Mouse (Mus musculus): ENCODE data around the gene Nudt16l1. TPM values are rescaled to one million over a fixed set of nuclear protein-coding genes. Genes with fewer than 3 reads are reported as not detected.

The Nudt16l1 gene
- total RNA-seq, 1 experiment, result 40.0 TPM

DNA sequence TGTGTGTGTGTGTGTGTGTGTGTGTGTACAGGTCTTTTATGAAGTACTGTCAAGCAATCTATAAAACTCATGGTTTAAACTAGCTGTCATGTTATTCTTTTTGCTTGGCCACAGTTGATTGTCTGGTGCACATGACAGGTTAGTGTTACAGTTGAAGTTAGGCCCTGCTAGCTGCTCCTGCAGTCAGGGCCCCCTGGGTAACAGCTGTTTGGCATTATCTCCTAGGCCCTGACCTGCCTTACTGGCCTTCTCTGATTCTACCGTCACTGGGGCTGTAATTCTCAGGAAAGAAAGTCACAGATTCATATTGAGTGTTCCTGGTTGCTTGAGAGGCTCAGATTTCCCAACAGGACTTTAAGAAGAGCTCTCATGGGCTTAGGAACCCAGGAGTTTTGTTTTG lies 33.0 kb upstream of the Nudt16l1 start:
- no peak for TF ChIP-seq ZC3H11A (IDR thresholded peaks at IDR 0.05; ENCODE audit: borderline replicate concordance, low read depth, low read length)
- TF ChIP-seq CHD2 (IDR thresholded peaks at IDR 0.05; ENCODE audit: low read depth, low read length), result no peak
- no peak for TF ChIP-seq MAFK (IDR thresholded peaks at IDR 0.05; ENCODE audit: insufficient read depth, low read depth, low read length)
- no peak for TF ChIP-seq ZNF384 (IDR thresholded peaks at IDR 0.05; ENCODE audit: low read depth, low read length)
- Histone ChIP-seq H3K9ac (ENCODE audit: insufficient read depth, low read depth, low read length, poor library complexity, severe bottlenecking) (no peak overlapping the region), H3K4me1 (ENCODE audit: control insufficient read depth in 2 of 2, insufficient read depth in 2 of 2, low read length in 2 of 2, poor library complexity in 1 of 2) (peaks cover 5 to 7% of the 10 kb centered on the region in 2 experiments), H3K9me3 (ENCODE audit: control insufficient read depth, insufficient read depth, low read depth, low read length) (no peaks in the 10 kb centered on the region), H3K4me3 (ENCODE audit: insufficient read depth in 1 of 2, low read depth in 1 of 2, low read length in 2 of 2, poor library complexity in 1 of 2, severe bottlenecking in 1 of 2) (no peak overlapping the region), H3K36me3 (ENCODE audit: control insufficient read depth, insufficient read depth, low read length, poor library complexity, severe bottlenecking) (peaks cover 3% of the 10 kb centered on the region; the same call in 1 of the 2 replicates), H3K27ac (ENCODE audit: insufficient read depth, low read depth, low read length, poor library complexity, severe bottlenecking) (no peak overlapping the region)
- in situ Hi-C loops (cut with MboI; ENCODE audit: low sequenced_read_pairs in 2 of 2, unreplicated experiment in 2 of 2), result no loop called here
- DNase-seq (ENCODE audit: low read depth, low spot score), result no peak

DNA sequence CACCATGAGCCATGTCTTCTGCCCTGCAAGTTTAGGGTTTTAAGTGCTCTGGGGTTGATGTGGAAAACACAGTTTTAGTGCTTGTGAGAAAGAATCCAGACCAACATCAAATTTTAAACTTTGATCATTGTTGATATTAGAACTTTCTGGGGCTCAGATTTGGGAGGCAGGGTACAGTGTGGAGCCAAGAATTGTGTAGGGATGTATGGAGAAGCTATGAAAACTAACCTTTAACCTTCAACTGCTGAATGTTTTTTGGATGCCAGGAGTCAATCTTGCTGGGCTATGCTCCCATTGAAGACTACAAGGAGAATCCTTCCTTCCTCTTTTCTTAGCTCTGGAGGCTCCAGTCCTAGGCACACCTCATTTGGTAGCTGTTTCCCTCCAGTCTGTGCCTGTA lies 32.0 kb upstream of the Nudt16l1 start:
- in situ Hi-C loops (cut with MboI; ENCODE audit: low sequenced_read_pairs in 2 of 2, unreplicated experiment in 2 of 2), result no loop called here

DNA sequence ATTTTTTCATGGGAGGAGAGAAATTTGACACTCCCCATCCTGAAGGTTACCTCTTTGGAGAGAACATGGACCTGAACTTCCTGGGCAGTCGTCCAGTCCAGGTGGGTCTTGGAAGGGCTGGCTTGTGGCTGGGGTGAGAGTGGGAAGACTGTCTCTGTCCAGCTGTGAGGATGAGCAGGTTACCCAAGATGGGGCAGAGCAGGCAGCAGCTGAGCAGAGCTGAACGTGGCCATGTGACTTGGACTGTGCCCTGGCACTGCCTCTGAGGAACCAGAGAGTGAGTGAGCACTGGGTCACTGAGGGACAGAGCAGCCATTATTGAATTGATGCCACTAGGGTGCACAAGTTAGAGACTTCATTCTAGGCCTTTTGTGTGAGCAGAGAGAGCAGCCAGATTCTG lies 31.2 kb upstream of the Nudt16l1 start:
- Histone ChIP-seq H3K4me1 (ENCODE audit: control insufficient read depth in 2 of 2, insufficient read depth in 2 of 2, low read length in 2 of 2, poor library complexity in 1 of 2) (peaks cover 2 to 7% of the 10 kb centered on the region in 2 experiments; a peak in 3 of 4 replicates), H3K4me3 (ENCODE audit: insufficient read depth in 1 of 2, low read depth in 1 of 2, low read length in 2 of 2, poor library complexity in 1 of 2, severe bottlenecking in 1 of 2) (no peak overlapping the region), H3K9ac (ENCODE audit: insufficient read depth, low read depth, low read length, poor library complexity, severe bottlenecking) (no peak overlapping the region), H3K36me3 (ENCODE audit: control insufficient read depth, insufficient read depth, low read length, poor library complexity, severe bottlenecking) (peaks cover 7% of the 10 kb centered on the region; the same call in 1 of the 2 replicates), H3K27ac (ENCODE audit: insufficient read depth, low read depth, low read length, poor library complexity, severe bottlenecking) (no peak overlapping the region), H3K9me3 (ENCODE audit: control insufficient read depth, insufficient read depth, low read depth, low read length) (no peaks in the 10 kb centered on the region)
- in situ Hi-C loops (cut with MboI; ENCODE audit: low sequenced_read_pairs in 2 of 2, unreplicated experiment in 2 of 2), result no loop called here
- DNase-seq (ENCODE audit: low read depth, low spot score), result no peak
- TF ChIP-seq CHD2 (IDR thresholded peaks at IDR 0.05; ENCODE audit: low read depth, low read length), result no peak
- TF ChIP-seq MAFK (IDR thresholded peaks at IDR 0.05; ENCODE audit: insufficient read depth, low read depth, low read length), result no peak
- TF ChIP-seq HCFC1 (IDR thresholded peaks at IDR 0.05; ENCODE audit: borderline replicate concordance, insufficient read depth, low read length), result no peak
- TF ChIP-seq ZNF384 (IDR thresholded peaks at IDR 0.05; ENCODE audit: low read depth, low read length), result no peak
- TF ChIP-seq ZC3H11A (IDR thresholded peaks at IDR 0.05; ENCODE audit: borderline replicate concordance, low read depth, low read length), result no peak

More for the DNA sequence above, 32.0 kb upstream of the Nudt16l1 start:
- TF ChIP-seq CHD2 (IDR thresholded peaks at IDR 0.05; ENCODE audit: low read depth, low read length) (no peak), ZC3H11A (IDR thresholded peaks at IDR 0.05; ENCODE audit: borderline replicate concordance, low read depth, low read length) (no peak), MAFK (IDR thresholded peaks at IDR 0.05; ENCODE audit: insufficient read depth, low read depth, low read length) (no peak), HCFC1 (IDR thresholded peaks at IDR 0.05; ENCODE audit: borderline replicate concordance, insufficient read depth, low read length) (no peak), ZNF384 (IDR thresholded peaks at IDR 0.05; ENCODE audit: low read depth, low read length) (no peak)
- no peak overlapping the region for H3K27ac ChIP-seq (ENCODE audit: insufficient read depth, low read depth, low read length, poor library complexity, severe bottlenecking)
- peaks cover 2 to 7% of the 10 kb centered on the region in 2 experiments; a peak in 3 of 4 replicates for H3K4me1 ChIP-seq (ENCODE audit: control insufficient read depth in 2 of 2, insufficient read depth in 2 of 2, low read length in 2 of 2, poor library complexity in 1 of 2)
- no peaks in the 10 kb centered on the region for H3K9me3 ChIP-seq (ENCODE audit: control insufficient read depth, insufficient read depth, low read depth, low read length)
- DNase-seq (ENCODE audit: low read depth, low spot score), result no peak
- H3K4me3 ChIP-seq (ENCODE audit: insufficient read depth in 1 of 2, low read depth in 1 of 2, low read length in 2 of 2, poor library complexity in 1 of 2, severe bottlenecking in 1 of 2), result no peak overlapping the region
- H3K36me3 ChIP-seq (ENCODE audit: control insufficient read depth, insufficient read depth, low read length, poor library complexity, severe bottlenecking), result peaks cover 7% of the 10 kb centered on the region; the same call in 1 of the 2 replicates
- no peak overlapping the region for H3K9ac ChIP-seq (ENCODE audit: insufficient read depth, low read depth, low read length, poor library complexity, severe bottlenecking)

DNA sequence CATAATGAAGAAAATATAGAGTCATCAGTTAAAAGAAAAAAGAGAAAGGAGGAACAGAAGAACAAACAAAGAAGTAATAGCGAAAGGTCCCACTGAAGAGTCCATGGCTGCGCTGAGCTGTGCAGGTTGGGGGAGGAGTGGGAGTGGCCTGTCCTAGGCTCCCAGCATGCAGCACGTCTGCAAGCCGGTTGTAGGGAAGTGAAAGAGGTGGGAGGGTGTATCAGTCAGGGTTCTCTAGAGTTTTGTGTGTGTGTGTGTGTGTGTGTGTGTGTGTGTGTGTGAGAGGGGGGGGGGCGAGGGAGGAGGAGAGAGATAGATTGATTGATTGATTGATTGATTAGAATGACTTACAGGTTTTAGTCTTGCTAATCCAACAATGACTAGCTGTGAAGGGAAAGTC lies 30.6 kb upstream of the Nudt16l1 start:
- H3K27ac ChIP-seq (ENCODE audit: insufficient read depth, low read depth, low read length, poor library complexity, severe bottlenecking), result no peak overlapping the region
- H3K9me3 ChIP-seq (ENCODE audit: control insufficient read depth, insufficient read depth, low read depth, low read length), result no peaks in the 10 kb centered on the region
- no peak for DNase-seq (ENCODE audit: low read depth, low spot score)
- H3K4me3 ChIP-seq (ENCODE audit: insufficient read depth in 1 of 2, low read depth in 1 of 2, low read length in 2 of 2, poor library complexity in 1 of 2, severe bottlenecking in 1 of 2), result peak overlapping the region in 1 of 2 experiments; percentile 50; a peak in 2 of 4 replicates
- H3K4me1 ChIP-seq (ENCODE audit: control insufficient read depth in 2 of 2, insufficient read depth in 2 of 2, low read length in 2 of 2, poor library complexity in 1 of 2), result peaks cover 2 to 7% of the 10 kb centered on the region in 2 experiments; a peak in 3 of 4 replicates
- peaks cover 7% of the 10 kb centered on the region; the same call in 1 of the 2 replicates for H3K36me3 ChIP-seq (ENCODE audit: control insufficient read depth, insufficient read depth, low read length, poor library complexity, severe bottlenecking)
- H3K9ac ChIP-seq (ENCODE audit: insufficient read depth, low read depth, low read length, poor library complexity, severe bottlenecking), result peak overlapping the region; percentile 10; the same call in 1 of the 2 replicates
- in situ Hi-C loops (cut with MboI; ENCODE audit: low sequenced_read_pairs in 2 of 2, unreplicated experiment in 2 of 2), result no loop called here
- no peak for TF ChIP-seq HCFC1 (IDR thresholded peaks at IDR 0.05; ENCODE audit: borderline replicate concordance, insufficient read depth, low read length)
- TF ChIP-seq CHD2 (IDR thresholded peaks at IDR 0.05; ENCODE audit: low read depth, low read length), result no peak
- TF ChIP-seq MAFK (IDR thresholded peaks at IDR 0.05; ENCODE audit: insufficient read depth, low read depth, low read length), result no peak
- no peak for TF ChIP-seq ZC3H11A (IDR thresholded peaks at IDR 0.05; ENCODE audit: borderline replicate concordance, low read depth, low read length)
- TF ChIP-seq ZNF384 (IDR thresholded peaks at IDR 0.05; ENCODE audit: low read depth, low read length), result no peak

Measured in ES-E14 (cell line).